Mouse (Mus musculus): ENCODE measurements around the gene Cpt1a. TPM values are rescaled to one million over a fixed set of nuclear protein-coding genes. Genes with fewer than 3 reads are reported as not detected.
A peak's percentile ranks its signal among the peaks of the same experiment; 100 is the strongest.

Cpt1a gene
- polyA plus RNA-seq, 1 experiment from 2014 or later, result 11.0 TPM

DNA sequence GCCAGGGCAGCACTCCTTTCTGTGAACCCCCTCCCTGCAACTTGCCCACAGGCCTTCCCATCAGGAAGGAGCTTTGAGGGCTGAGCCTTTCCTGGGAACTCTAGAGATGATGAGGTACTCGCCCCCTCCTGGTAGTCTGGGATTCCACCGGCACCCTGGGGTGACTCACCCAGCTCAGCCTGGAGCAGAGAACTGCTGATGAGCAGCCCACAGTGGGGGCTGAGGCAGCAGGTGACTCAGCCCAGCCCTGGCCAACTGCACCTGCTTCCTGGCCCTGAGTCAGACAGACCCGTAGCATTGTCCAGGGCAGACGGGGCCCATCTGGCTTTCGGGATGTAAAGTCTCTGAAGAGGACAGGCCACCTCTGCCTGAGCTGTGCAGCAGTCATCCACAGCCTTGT is 97.1 kb downstream of the Cpt1a start:
- Histone ChIP-seq H3K4me2 (no peak overlapping the region), H3K9me3 (replicated peaks) (no peaks in the 10 kb centered on the region), H3K27ac (no peak overlapping the region), H3K4me3 (no peak overlapping the region), H3K27me3 (peaks cover 16% of the 10 kb centered on the region), H3K9ac (no peak overlapping the region), H3K36me3 (ENCODE audit: poor library complexity, severe bottlenecking) (no peaks in the 10 kb centered on the region), H3K4me1 (peaks cover 4% of the 10 kb centered on the region)
- ATAC-seq, result no peak
- 70% methylated on average over 5 of the region's 5 CpGs for WGBS

DNA sequence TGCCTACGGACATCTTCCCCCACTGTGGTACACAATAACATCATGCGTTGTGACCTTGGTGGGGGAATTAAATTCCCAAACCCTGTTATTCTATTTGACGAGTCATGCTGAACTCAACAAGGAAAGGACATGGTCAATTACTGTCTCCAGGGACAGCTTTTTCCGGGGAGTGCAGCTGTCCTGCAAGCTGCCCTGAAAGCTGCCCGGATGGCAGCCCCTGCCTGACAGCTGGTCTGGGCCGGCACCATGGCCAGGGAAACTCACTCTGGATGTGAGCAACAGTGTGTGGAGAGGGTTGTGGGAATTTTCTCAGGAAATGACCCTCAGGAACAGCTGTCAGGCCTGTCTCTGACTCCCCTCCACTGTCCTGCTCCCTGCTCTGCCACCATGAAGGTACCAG is 100.4 kb downstream of the Cpt1a start:
- H3K27ac ChIP-seq, result no peak overlapping the region
- H3K9me3 ChIP-seq (replicated peaks), result no peaks in the 10 kb centered on the region
- 47% methylated on average over 6 of the region's 6 CpGs for WGBS
- no peaks in the 10 kb centered on the region for H3K27me3 ChIP-seq
- no peaks in the 10 kb centered on the region for H3K4me1 ChIP-seq
- H3K36me3 ChIP-seq (ENCODE audit: poor library complexity, severe bottlenecking), result no peaks in the 10 kb centered on the region
- no peak for ATAC-seq
- no peak overlapping the region for H3K9ac ChIP-seq
- no peak overlapping the region for H3K4me3 ChIP-seq
- no peak overlapping the region for H3K4me2 ChIP-seq

DNA sequence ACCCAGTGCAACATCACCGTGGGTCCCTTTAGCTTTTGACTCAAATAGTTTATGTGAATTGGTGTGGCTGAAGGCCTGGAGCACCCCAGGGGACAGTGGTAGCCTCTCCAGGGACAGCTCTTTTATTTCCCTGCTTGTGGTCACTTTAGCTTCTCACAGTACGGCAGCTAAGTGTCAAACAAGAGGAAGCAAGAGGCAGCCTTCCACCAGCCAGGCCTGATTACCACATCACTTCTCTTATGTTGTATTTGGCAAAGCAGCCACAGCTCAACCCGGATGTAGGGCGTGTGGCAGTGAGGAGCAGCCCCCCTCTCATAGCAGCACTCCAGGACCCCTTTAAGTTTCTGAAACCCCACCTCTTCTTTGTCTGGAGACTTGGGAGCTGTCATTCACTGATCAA is 100.8 kb downstream of the Cpt1a start:
- no peaks in the 10 kb centered on the region for H3K4me1 ChIP-seq
- no peak for ATAC-seq
- H3K27me3 ChIP-seq, result no peaks in the 10 kb centered on the region
- H3K4me2 ChIP-seq, result no peak overlapping the region
- H3K9me3 ChIP-seq (replicated peaks), result no peaks in the 10 kb centered on the region
- no peak overlapping the region for H3K9ac ChIP-seq
- 77% methylated on average over 4 of the region's 4 CpGs for WGBS
- H3K36me3 ChIP-seq (ENCODE audit: poor library complexity, severe bottlenecking), result no peaks in the 10 kb centered on the region
- H3K27ac ChIP-seq, result no peak overlapping the region
- no peak overlapping the region for H3K4me3 ChIP-seq

DNA sequence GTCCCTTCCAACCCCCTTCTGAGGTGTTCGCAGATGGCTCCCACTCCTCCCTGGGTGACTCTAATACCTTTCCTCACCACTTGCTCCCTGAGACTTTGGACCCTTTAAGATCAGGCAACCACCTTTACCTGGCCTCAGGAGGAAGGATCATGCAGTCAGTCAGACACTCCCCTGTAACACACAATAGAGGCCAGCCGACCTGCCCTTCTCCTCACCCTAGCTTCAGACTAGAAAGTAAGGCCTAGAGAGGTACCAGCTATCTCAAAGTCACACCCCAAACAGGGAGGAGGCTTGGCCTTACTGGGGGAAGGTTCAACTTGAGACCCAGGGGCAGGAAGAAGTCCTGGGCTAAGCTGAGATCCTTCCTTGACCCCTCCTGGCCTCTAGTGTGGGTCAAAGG is 102.1 kb downstream of the Cpt1a start:
- WGBS, result 86% methylated on average over 2 of the region's 2 CpGs
- peaks cover 4% of the 10 kb centered on the region for H3K4me1 ChIP-seq

DNA sequence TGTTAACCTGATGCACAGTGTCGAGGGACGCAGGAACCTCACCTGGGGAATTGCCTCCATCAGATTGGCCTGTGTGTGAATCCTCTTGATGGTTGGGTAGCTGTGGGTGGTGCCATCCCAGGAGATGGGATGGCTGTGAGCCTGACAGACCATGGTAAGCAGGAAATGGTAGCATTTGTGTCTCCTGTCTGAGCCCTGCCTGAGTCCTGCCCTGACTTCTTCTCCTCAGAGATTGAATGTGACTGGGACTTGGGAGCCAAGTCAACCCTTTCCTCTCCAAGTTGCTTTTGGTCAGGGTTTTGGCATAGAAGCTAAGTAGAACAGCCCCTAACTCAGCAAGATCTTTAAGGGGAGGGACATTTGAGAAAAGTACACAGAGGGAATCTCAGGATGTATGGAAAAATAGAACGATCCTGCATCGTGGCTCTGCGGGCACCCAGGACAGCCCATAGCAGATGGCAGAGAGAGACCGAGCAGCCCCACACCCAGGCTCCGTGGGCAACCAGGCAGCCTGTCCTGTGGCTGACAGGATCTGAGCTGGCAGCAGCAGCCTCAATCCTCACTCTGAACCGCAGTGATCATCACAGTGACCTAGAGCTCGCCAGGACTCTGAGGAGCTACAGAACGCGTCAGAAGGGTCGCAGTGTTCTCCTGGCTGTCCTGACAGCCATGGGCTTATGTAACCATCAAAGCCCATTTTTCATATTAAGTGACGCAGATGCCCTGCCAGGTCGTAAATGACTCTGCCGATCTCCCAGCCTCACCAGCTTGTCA is 106.1 kb downstream of the Cpt1a start:
- Histone ChIP-seq H3K4me1 (peaks cover 10% of the 10 kb centered on the region), H3K9ac (no peak overlapping the region), H3K27ac (no peak overlapping the region), H3K9me3 (replicated peaks) (no peaks in the 10 kb centered on the region), H3K4me2 (no peak overlapping the region), H3K4me3 (no peak overlapping the region), H3K27me3 (no peaks in the 10 kb centered on the region), H3K36me3 (ENCODE audit: poor library complexity, severe bottlenecking) (no peaks in the 10 kb centered on the region)
- no peak for ATAC-seq
- 88% methylated on average over 15 of the region's 15 CpGs for WGBS

More for the DNA sequence above, 102.1 kb downstream of the Cpt1a start:
- ATAC-seq, result no peak
- Histone ChIP-seq H3K9ac (no peak overlapping the region), H3K27me3 (no peaks in the 10 kb centered on the region), H3K4me2 (no peak overlapping the region), H3K27ac (no peak overlapping the region), H3K36me3 (ENCODE audit: poor library complexity, severe bottlenecking) (no peaks in the 10 kb centered on the region), H3K9me3 (replicated peaks) (no peaks in the 10 kb centered on the region), H3K4me3 (no peak overlapping the region)

DNA sequence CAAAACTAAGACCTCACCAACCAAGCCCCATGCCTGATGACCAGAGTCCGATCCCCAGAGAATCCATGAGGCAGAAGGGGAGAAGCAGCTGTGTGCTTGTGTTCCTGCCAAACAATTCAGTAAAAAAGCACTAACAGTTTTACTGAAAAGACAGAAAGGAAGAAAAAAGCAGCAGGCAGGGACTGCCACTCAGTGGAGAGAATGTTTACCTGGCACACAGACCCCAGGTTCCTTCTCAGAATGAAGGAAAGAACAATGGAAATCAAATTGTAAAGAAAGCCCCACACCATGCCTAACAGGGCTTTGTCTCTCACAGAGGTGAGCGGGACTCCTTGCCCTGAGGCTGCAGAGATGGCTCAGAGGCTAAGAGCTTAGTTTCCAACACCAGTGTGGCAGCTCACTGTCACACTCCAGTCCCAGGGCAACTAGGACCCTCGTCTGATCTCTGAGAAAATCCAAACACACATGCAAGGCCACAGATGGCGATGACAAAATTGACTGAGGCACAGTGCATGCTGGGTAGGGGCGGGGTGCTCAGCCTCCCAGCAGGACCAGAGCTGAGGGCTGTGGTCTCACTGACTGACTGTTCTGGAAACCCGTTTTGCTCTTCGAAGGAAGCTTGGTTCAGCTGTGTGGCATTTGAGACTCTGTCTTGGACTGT is 107.2 kb downstream of the Cpt1a start:
- H3K27ac ChIP-seq, result peak overlapping the region; percentile 66
- peak; percentile 69 for ATAC-seq
- no peaks in the 10 kb centered on the region for H3K36me3 ChIP-seq (ENCODE audit: poor library complexity, severe bottlenecking)
- WGBS, result 40% methylated on average over 7 of the region's 7 CpGs
- no peak overlapping the region for H3K9ac ChIP-seq
- H3K4me2 ChIP-seq, result no peak overlapping the region
- no peaks in the 10 kb centered on the region for H3K9me3 ChIP-seq (replicated peaks)
- peaks cover 18% of the 10 kb centered on the region for H3K4me1 ChIP-seq
- H3K4me3 ChIP-seq, result no peak overlapping the region
- no peaks in the 10 kb centered on the region for H3K27me3 ChIP-seq

DNA sequence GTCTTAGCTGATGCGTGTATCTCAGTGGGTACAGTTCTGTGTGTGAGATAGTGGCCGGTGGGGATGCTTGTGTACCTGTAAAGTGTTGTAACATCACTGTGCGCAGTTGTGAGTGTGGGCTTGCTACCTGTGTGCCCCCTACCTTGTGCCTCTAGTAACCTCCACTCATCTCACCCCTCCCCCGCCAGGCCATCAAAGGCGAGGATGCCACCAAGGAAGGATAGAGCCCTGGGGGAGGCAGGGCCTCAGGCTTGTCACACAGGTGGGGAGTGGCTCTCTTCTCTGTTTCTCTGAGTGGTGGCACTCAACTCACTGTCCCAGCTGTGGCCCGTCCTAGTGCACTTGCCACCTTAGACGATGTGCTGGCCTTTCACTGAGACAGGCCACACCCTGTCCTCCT is 108.9 kb downstream of the Cpt1a start:
- Histone ChIP-seq H3K9ac (no peak overlapping the region), H3K4me2 (no peak overlapping the region), H3K4me3 (no peak overlapping the region), H3K27me3 (no peaks in the 10 kb centered on the region), H3K36me3 (ENCODE audit: poor library complexity, severe bottlenecking) (no peaks in the 10 kb centered on the region), H3K9me3 (replicated peaks) (no peaks in the 10 kb centered on the region), H3K27ac (no peak overlapping the region), H3K4me1 (peaks cover 18% of the 10 kb centered on the region)
- ATAC-seq, result no peak
- 73% methylated on average over 7 of the region's 7 CpGs for WGBS

DNA sequence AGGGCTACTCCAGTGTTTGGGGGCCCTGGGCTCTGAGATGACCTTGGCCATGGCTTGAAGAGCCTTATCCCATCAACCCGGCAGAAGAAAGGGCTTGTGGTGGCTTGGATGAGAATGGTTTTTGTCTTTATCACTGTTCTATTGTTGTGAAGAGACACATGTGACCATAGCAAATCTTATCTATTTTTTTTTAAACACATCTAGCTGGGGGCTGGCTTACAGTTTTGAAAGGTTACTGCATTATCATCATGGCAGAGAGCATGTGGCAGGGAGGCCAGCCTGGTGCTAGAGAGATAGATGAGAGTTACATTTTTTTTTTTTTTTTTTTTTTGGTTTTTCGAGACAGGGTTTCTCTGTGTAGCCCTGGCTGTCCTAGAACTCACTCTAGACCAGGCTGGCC is 109.8 kb downstream of the Cpt1a start:
- no peak for ATAC-seq

DNA sequence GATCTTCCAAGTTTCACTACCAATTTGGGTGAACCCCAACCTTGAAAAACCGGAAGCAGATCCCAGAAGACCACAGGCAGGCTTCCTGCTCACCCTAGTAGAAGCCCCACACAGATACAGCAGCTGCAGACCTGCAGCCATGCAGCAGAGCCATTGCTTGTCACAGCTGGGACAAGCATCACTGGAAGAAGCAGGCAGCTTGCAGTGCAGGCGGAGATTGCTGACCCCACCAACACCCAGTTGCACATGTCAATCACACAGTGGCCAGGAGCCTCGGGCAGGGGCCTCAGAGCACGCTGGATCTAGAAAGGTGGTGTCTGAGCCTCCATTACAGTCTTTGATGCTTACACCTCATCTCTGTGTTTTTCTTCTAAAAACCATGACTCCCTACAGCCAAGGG is 112.0 kb downstream of the Cpt1a start:
- H3K36me3 ChIP-seq (ENCODE audit: poor library complexity, severe bottlenecking), result no peaks in the 10 kb centered on the region
- no peak for ATAC-seq
- H3K4me3 ChIP-seq, result no peak overlapping the region
- H3K9me3 ChIP-seq (replicated peaks), result no peaks in the 10 kb centered on the region
- no peak overlapping the region for H3K9ac ChIP-seq
- no peak overlapping the region for H3K4me2 ChIP-seq
- 37% methylated on average over 4 of the region's 4 CpGs for WGBS
- H3K27me3 ChIP-seq, result peaks cover 12% of the 10 kb centered on the region; the same call in 1 of the 2 replicates
- H3K27ac ChIP-seq, result no peak overlapping the region
- H3K4me1 ChIP-seq, result peaks cover 15% of the 10 kb centered on the region

More for the DNA sequence above, 109.8 kb downstream of the Cpt1a start:
- peaks cover 18% of the 10 kb centered on the region for H3K4me1 ChIP-seq
- no peaks in the 10 kb centered on the region for H3K27me3 ChIP-seq
- H3K4me3 ChIP-seq, result no peak overlapping the region
- H3K27ac ChIP-seq, result no peak overlapping the region
- WGBS, result 96% methylated on average over 2 of the region's 2 CpGs
- H3K9me3 ChIP-seq (replicated peaks), result no peaks in the 10 kb centered on the region
- no peak overlapping the region for H3K4me2 ChIP-seq
- H3K9ac ChIP-seq, result no peak overlapping the region
- H3K36me3 ChIP-seq (ENCODE audit: poor library complexity, severe bottlenecking), result no peaks in the 10 kb centered on the region

DNA sequence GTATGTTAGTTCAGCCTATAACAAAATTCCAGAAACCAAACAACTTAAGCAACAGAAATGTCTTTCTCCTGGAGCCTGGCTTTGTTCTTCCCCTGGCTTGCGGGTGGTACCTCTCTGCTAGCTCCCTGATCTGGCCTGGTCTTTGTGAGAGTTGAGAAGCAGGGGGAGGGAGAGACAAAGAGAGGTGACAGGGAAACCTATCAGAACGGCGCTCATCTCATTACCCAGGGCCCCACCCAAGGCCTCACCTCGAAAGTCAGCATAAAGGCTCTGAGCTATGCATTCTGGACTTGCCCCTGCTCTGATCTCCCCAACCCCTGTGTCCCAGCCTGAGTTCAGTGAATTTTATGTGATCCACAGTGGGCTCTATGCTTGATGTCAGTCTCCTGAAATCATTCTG is 112.5 kb downstream of the Cpt1a start:
- WGBS, result 33% methylated on average over 4 of the region's 4 CpGs
- H3K9ac ChIP-seq, result no peak overlapping the region
- H3K4me2 ChIP-seq, result no peak overlapping the region
- H3K27me3 ChIP-seq, result peaks cover 12% of the 10 kb centered on the region; the same call in 1 of the 2 replicates
- H3K4me3 ChIP-seq, result no peak overlapping the region
- H3K36me3 ChIP-seq (ENCODE audit: poor library complexity, severe bottlenecking), result no peaks in the 10 kb centered on the region
- peaks cover 9% of the 10 kb centered on the region; the same call in 1 of the 2 replicates for H3K4me1 ChIP-seq
- no peak overlapping the region for H3K27ac ChIP-seq
- no peaks in the 10 kb centered on the region for H3K9me3 ChIP-seq (replicated peaks)
- no peak for ATAC-seq
